Mouse (Mus musculus) small intestine, adult 2 months (tissue): Measurements from ENCODE around the gene Tmem30c. TPM values are rescaled to one million over a fixed set of nuclear protein-coding genes. Genes with fewer than 3 reads are reported as not detected.
"Not testable (repeated sequence)": the region's sequence is repeated elsewhere in the genome, so short reads cannot be mapped to it uniquely, and the experiment has no call there.

ENCODE experiments used
- H3K27ac ChIP-seq: fragments of 200-500 bp; 2 replicates; pipeline ENCODE4 v1.5.1; 2012; ENCODE audit warnings: low read depth, low read length, control low read depth, inconsistent platforms; ENCODE audit not compliant: insufficient read depth
- H3K27me3 ChIP-seq: fragments of 200-500 bp; 2 replicates; pipeline ENCODE4 v1.6.1; 2012; ENCODE audit warnings: mild to moderate bottlenecking, moderate library complexity, low read length, inconsistent platforms; ENCODE audit not compliant: control insufficient read depth, insufficient read depth
- H3K36me3 ChIP-seq: fragments of 200-500 bp; 2 replicates; pipeline ENCODE4 v1.6.1; 2012; ENCODE audit warnings: mild to moderate bottlenecking, low read length, control low read depth, inconsistent platforms; ENCODE audit not compliant: control insufficient read depth, insufficient read depth
- H3K4me1 ChIP-seq: fragments of 200-500 bp; 2 replicates; pipeline ENCODE4 v1.6.1; 2012; ENCODE audit warnings: low read length, inconsistent platforms, mixed read lengths; ENCODE audit not compliant: control insufficient read depth, insufficient read depth, insufficient read length
- H3K4me3 ChIP-seq: fragments of 200-500 bp; 2 replicates; pipeline ENCODE4 v1.5.1; 2012; ENCODE audit warnings: low read depth, mild to moderate bottlenecking, control low read depth, inconsistent platforms, low read length, moderate library complexity
- CTCF ChIP-seq: fragments of 200-500 bp; IDR thresholded peaks from 2 replicates; pipeline ENCODE4 v1.5.1; 2012; ENCODE audit warnings: low read depth, mild to moderate bottlenecking, control low read depth, inconsistent platforms, low read length, moderate library complexity, mixed read lengths; ENCODE audit not compliant: insufficient replicate concordance, insufficient read length; ENCODE audit errors: extremely low read depth
- POLR2A ChIP-seq: fragments of 200-500 bp; IDR thresholded peaks from 2 replicates; pipeline ENCODE4 v1.6.1; 2012; ENCODE audit warnings: low read depth, mild to moderate bottlenecking, control low read depth, inconsistent platforms, low read length, moderate library complexity
- WGBS: fragments of 180-500 bp; shearing (Covaris S2); methylation state at CpG from one replicate; pipeline ENCODE4 v1.1.7; 2018; 5-methylcytosine and 5-hydroxymethylcytosine counted together
- polyA plus RNA-seq: library from polyadenylated mRNA; depleted of rRNA; stranded (reverse); fragments of >200 nt; gene quantifications from 2 replicates; pipeline ENCODE4 v1.2.3, GENCODE M21; 2012

The Tmem30c gene
- polyA plus RNA-seq, 1 experiment: not detected

- H3K36me3 ChIP-seq: no peaks in the 10 kb centered on the region
- no peaks in the 10 kb centered on the region for H3K4me1 ChIP-seq
- no peaks in the 10 kb centered on the region for H3K27me3 ChIP-seq
- TF ChIP-seq CTCF: peak; percentile 90; the same call in 1 of the 2 replicates
- TF ChIP-seq POLR2A: no peak
- H3K4me3 ChIP-seq: no peak overlapping the region
- H3K27ac ChIP-seq: no peak overlapping the region
- WGBS: 8% methylated on average over 6 of the region's 6 CpGs
Measured at GRCm38 (mm10) chr16:57243858-57244248, 48.8 kb downstream of the Tmem30c start.

GRCm38 (mm10) chr16:57243205-57243857 is 49.3 kb downstream of the Tmem30c start:
- Histone ChIP-seq H3K27me3 (no peaks in the 10 kb centered on the region), H3K4me1 (no peaks in the 10 kb centered on the region), H3K36me3 (no peaks in the 10 kb centered on the region), H3K27ac (no peak overlapping the region), H3K4me3 (no peak overlapping the region)
- 44% methylated on average over 10 of the region's 10 CpGs for WGBS
- TF ChIP-seq POLR2A: no peak
- no peak for TF ChIP-seq CTCF

DNA sequence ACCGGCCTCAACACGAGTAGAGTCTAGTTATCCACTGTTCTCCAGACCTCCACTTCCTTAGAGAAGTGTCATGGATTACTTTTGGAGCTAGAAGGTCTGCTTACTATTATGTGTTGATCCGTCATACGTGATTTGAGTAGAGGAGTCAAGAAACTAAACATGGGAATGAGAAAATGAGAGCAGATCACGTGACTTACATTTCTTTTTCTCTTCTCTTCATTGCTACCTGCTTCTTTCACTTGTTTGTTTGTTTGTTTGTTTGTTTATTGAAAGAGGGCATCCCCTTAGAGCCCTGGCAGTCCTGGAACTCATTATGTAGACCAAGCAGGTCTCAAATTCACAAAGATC is 49.8 kb downstream of the Tmem30c start:
- Histone ChIP-seq H3K4me3 (no peak overlapping the region), H3K4me1 (no peaks in the 10 kb centered on the region), H3K36me3 (no peaks in the 10 kb centered on the region), H3K27me3 (no peaks in the 10 kb centered on the region), H3K27ac (no peak overlapping the region)
- WGBS: 85% methylated on average over 5 of the region's 5 CpGs
- no peak for TF ChIP-seq POLR2A
- no peak for TF ChIP-seq CTCF

- Histone ChIP-seq H3K27me3 (no peaks in the 10 kb centered on the region), H3K4me3 (no peak overlapping the region), H3K36me3 (no peaks in the 10 kb centered on the region), H3K4me1 (no peaks in the 10 kb centered on the region), H3K27ac (no peak overlapping the region)
- 47% methylated on average over 7 of the region's 7 CpGs for WGBS
- TF ChIP-seq CTCF (no peak), POLR2A (no peak)
Measured at GRCm38 (mm10) chr16:57235871-57236510, 56.7 kb downstream of the Tmem30c start.

- H3K27me3 ChIP-seq, H3K4me1 ChIP-seq, H3K4me3 ChIP-seq, H3K27ac ChIP-seq, H3K36me3 ChIP-seq: not testable (repeated sequence)
- 75% methylated on average over 5 of the region's 5 CpGs for WGBS
Measured at GRCm38 (mm10) chr16:57231937-57232310, 60.7 kb downstream of the Tmem30c start.

GRCm38 (mm10) chr16:57231089-57231936 is 61.4 kb downstream of the Tmem30c start, which contains the start of gene Tbc1d23:
Tbc1d23 (minus strand) TSS chr16:57231504.
- H3K36me3 ChIP-seq: no peaks in the 10 kb centered on the region; the same call in 1 of the 2 replicates
- H3K27ac ChIP-seq: peak within 1 kb of the TSS; percentile 89
- no peaks in the 10 kb centered on the region for H3K27me3 ChIP-seq
- whole genome bisulfite sequencing: under 1% methylated on average over 42 of the region's 42 CpGs
- H3K4me3 ChIP-seq: peak within 1 kb of the TSS; percentile 95
- TF ChIP-seq POLR2A (peak; percentile 66), CTCF (no peak)
- H3K4me1 ChIP-seq: peaks cover 6% of the 10 kb centered on the region; the same call in 1 of the 2 replicates

GRCm38 (mm10) chr16:57226444-57226843 is 66.2 kb downstream of the Tmem30c start:
- Histone ChIP-seq H3K36me3 (no peaks in the 10 kb centered on the region; the same call in none of the 2 replicates), H3K27me3 (no peaks in the 10 kb centered on the region), H3K27ac (no peak overlapping the region), H3K4me3 (no peak overlapping the region), H3K4me1 (peaks cover 6% of the 10 kb centered on the region; the same call in 1 of the 2 replicates)
- WGBS: 15% methylated on average over 5 of the region's 5 CpGs
- TF ChIP-seq POLR2A (no peak), CTCF (no peak)
